Mouse (Mus musculus) forelimb bud, embryonic 11.5 days (tissue): ENCODE data around the gene Sh3gl1.
A peak's percentile ranks its signal among the peaks of the same experiment; 100 is the strongest.

Experiments used
- DNase-seq: peaks from one replicate; pipeline ENCODE4 v3.0.0-alpha.2; 2012; ENCODE audit warnings: low read depth, low spot score

Sh3gl1 gene

GRCm38 (mm10) chr17:56021161-56021910 is 15.1 kb downstream of the Sh3gl1 start:
- DNase-seq: no peak

- DNase-seq: no peak
Measured at GRCm38 (mm10) chr17:56020400-56021084, 15.9 kb downstream of the Sh3gl1 start.

GRCm38 (mm10) chr17:56018347-56019131 is 17.9 kb downstream of the Sh3gl1 start:
- DNase-seq: no peak

GRCm38 (mm10) chr17:56017848-56018247 is 18.6 kb downstream of the Sh3gl1 start:
- no peak for DNase-seq

DNA sequence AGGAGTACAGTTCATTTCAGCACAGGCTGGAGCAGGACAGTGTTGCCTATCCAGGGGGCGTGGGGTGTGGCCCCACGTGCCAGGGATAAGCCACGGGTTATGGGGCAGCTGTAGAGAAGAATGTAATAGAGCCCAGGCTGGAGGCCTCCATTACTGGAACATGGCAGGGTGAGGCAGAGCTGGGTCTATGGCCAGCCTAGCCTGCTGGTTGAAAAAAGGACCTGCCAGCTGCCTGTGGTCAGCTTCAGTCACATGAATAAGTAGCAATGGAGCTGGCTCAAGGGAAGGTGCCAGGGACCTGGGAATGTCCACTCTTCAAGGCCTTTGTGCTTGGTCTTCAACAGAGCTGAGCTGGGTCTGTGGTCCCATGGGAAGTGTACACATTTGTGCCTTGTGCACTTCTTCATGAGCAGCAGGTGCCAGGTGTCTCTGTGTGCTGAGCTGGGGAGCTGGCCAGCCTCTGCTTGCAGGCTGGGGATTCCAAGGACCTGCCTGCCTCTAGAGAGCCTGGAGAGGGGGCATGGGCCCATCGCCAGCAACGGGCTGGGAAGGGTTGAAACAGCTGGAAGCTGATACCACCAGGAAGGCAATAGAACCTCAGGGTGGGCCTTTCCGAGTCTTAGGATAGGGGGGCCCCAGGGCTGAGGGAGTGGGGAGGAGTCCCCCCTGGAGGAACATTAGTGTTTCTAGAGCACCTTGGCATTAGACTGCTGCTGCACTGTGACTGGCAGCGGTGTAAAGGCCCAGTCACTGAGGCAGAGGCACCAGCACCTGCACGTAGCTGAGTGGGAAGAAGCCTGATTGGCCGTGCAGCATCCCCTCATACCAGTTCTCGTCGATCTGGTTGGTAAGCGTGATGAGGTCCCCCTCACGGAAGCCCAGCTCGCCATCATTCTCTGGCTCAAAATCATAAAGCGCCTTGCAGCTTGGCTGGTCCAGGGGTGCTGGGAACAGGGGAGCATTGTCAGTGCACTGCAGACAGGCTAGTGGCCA is 19.3 kb downstream of the Sh3gl1 start:
- DNase-seq: no peak

GRCm38 (mm10) chr17:56016382-56016781 is 20.1 kb downstream of the Sh3gl1 start:
- DNase-seq: no peak

DNA sequence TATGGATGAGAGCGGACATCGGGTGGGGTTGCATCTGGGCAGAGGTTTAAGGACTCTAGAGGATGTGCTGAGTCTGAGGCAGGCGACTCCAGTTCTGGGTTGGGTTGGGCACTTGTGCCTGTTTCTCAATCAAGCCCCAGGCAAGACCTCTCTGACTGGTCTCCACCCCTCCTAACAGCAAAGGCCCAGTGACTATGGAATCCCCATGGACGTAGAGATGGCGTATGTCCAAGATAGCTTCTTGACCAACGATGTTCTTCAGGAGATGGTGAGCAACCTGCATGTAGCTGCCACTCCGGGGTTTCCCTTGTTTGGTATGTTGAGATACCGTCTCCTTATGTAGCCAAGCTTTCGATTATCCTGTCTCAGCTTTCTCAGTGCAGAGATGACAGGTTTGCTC is 21.1 kb downstream of the Sh3gl1 start:
- DNase-seq: no peak

DNA sequence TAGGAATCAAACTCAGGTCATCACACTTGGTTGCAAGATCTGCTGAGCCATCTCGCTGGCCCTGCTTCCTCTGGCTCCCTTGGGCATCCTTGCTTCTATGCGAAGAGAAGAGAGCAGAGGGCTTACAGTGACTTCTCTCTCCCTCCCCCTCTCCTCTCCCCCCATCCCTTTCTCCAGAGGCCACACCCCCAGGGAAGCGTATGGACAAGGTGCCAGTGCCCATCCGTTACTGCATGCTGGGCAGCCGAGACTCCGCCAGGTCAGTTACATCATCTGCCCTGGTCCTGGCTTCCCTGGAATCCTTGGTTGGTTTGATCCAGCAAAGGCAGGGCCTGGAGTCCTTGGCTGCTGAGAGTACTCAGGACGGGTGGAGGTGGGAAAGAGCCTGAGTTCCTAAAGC is 25.0 kb downstream of the Sh3gl1 start:
- DNase-seq: no peak

DNA sequence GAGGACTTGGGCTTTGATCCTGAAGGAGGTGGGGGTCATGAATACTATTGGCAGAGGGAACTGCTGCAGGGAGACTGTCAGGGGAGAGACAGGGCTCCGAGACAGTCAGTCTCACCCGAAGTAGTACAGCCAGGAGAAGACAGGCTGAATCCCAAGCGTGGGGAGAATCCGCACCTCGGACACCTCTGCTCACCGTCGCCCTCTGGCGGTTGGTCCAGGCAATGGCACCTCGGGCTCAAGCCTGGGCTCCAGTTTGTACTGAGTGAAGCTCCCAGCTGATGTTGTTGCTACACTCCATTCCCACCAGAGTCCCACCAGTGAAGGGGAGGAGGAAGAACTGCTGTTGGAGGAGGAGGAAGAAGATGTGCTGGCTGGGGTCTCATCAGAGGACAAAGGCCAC is 25.8 kb downstream of the Sh3gl1 start:
- DNase-seq: peak; percentile 64

- no peak for DNase-seq
Measured at GRCm38 (mm10) chr17:56010255-56010654, 26.2 kb downstream of the Sh3gl1 start.

DNA sequence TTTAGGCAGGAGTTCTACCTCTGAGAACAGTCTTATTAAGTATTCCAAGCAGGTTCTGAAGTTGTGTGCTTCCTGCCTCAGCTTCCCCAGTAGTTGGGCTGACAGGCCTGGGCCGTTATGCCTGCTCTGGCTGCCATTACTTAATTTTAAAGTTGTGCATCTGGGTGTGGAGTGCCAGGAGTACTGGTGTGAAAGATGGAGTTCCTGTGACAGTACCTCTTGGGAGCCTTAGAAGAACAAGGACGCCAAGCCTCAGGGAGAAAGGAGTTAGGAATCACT is 26.5 kb downstream of the Sh3gl1 start:
- DNase-seq: no peak

- DNase-seq: peak; percentile 92
Measured at GRCm38 (mm10) chr17:56009088-56009961, 27.1 kb downstream of the Sh3gl1 start.

GRCm38 (mm10) chr17:56008356-56009087 is 27.9 kb downstream of the Sh3gl1 start:
- peak; percentile 99 for DNase-seq

DNA sequence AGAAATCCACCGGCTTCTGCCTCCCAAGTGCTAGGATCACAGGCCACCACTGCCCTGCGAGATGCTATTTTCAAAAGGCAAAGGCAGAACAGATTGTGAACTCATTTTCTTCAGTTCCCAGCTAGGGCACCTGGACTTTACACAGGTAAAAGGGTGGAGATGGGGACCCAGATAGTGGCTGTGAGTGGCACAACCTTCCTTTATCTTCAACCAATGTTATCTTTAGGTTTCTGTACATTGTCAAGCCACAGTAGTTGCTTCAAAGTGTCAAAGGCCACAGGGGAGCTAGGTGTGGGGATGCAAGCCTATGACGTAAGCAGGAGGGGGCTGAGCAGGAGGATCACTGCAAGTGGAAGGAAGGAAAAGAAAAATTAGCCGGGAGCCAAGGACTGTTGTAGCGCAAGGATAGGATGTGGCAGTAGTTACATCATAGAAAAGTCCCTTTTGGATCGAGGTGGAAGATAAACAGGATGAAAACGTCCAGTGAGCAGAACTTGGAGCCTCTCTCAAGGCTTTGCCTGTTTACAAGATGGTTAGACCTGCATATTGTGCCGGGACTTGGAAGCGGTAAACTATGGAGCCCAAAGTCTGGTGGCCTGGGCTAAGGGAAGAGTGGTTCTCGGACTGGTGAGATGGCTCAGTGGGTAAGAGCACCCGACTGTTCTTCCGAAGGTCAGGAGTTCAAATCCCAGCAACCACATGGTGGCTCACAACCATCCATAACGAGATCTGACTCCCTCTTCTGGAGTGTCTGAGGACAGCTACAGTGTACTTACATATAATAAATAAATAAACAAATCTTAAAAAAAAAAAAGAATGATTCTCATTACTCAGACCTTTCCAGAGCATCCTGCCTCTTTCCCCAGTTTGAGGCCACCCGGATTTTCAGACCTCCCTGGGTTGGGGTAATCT is 28.7 kb downstream of the Sh3gl1 start:
- DNase-seq: no peak

- no peak for DNase-seq
Measured at GRCm38 (mm10) chr17:56006956-56007355, 29.5 kb downstream of the Sh3gl1 start.

DNA sequence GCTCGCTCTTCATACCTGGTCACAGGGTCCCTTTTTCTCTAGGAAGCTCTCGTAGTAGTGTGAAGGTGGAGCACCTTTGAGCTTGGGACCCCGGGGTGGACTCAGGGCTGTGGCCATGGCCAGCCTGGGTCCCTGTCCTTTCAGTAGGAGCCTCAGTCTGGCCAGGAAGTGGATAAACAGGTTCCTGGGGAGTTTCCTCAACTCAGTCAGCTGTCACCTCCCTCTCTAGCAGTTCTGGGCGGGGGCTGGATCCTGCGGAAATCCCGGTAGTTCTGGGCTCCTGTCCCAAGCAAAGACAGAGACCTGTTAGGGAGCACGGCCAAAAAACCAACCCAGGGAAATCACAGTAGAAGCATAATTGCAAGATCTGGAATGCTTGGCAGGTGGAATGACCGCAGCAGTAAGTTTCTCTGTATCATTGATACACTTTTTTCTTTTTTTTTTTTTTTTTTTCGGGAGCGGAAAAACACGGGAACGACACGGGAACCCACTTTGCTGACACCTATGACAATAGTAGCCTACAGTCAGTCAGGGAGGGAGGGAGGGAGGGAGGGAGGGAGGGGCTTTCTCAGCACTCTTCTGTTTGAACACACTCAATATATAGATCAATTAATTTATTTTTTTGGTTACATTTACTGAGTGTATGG is 30.9 kb downstream of the Sh3gl1 start, which contains the start of the genes Stap2 and Mpnd:
TSS of gene Stap2 (minus strand) at position 170 of the 647 bp plus-strand sequence.
TSS of gene Mpnd (plus strand) at position 297 of the 647 bp plus-strand sequence.
- DNase-seq: peak; percentile 100

DNA sequence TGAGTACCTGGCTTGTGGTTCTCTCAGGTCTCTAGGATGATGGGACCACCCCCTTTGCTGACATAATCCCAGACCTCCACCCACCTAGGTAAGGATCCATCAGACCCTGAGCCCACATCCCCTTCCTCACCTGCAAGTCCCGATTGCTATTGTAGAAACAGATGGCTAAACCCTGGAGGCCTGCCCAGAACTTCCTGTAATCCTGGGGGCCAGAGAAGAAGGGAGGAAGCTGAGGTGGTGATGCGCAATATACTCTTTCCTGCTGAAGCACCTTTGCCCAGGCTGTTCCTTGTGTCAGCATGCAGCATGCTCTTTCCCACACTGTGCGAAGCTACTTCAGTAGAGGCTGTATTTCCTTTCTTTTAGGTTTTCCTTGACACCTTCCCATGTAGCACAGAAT is 33.4 kb downstream of the Sh3gl1 start:
- no peak for DNase-seq
